Mouse (Mus musculus) granulocyte monocyte progenitor cell, adult 5-6 weeks (primary cell): ENCODE data around the gene Acpp. TPM values are rescaled to one million over a fixed set of nuclear protein-coding genes. Genes with fewer than 3 reads are reported as not detected.
"Not testable (repeated sequence)": the region's sequence is repeated elsewhere in the genome, so short reads cannot be mapped to it uniquely, and the experiment has no call there.

ENCODE experiments used
- ATAC-seq: replicated peaks from 2 replicates; pipeline ENCODE4 v1.8.0; 2016; ENCODE audit warnings: mild to moderate bottlenecking, moderate TSS enrichment, inconsistent platforms; ENCODE audit not compliant: poor library complexity, severe bottlenecking
- total RNA-seq, 2 experiments: library from RNA; stranded (forward) in 1 of 2; stranded (reverse) in 1 of 2; fragments of 200-712, 200-1000 nt in 1 of 2; fragments of >200 nt in 1 of 2; fragmentation: Nextera tagmentation in 1 of 2; gene quantifications; 2 replicates each; pipeline ENCODE4 v1.2.3; 2014 to 2017

The Acpp gene
- total RNA-seq (2014; fragmentation: Nextera tagmentation), result 1.2 and 4.6 TPM in 2 replicates
- 2.8 and 3.0 TPM in 2 replicates for total RNA-seq (2017)

DNA sequence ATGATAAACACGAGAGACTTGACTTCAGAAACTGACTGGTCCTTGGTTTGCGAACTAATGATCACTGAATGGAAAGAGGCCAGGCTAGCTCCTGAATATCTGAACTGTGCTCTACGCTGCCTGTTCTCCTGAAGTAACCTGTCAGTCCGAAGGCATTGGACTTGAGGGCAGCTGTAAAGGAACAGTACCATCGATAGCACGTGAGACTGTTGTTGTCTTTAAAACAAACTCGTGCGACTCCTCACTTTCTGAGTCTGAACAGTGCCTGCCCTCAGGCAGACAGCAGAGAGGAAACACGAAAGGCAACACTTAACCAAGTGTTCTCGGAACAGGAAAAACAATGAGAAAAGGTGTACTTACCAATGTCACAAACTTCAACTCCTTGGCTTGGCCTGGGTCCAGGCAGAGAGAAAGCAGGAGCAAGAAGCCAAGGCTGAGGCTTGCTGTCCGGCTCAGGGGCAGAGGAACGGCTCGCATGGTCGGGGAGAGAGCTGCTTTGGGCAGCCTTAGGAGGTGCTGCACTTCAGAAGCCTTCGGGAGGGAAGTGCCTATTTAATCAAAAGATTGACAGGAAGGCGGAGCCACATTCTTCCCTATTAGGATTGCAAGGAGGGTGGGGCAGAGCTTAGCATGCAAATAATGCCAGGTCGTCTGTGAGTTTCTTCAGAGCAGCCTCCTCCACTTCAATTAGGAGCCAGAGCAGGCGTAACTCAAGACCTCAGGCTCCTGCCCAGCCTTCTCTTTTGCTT lies at the start of gene Acpp:
Gene Acpp (minus strand): TSS at position 566 of the 749 bp plus-strand sequence.
- peak; percentile 81 for ATAC-seq

DNA sequence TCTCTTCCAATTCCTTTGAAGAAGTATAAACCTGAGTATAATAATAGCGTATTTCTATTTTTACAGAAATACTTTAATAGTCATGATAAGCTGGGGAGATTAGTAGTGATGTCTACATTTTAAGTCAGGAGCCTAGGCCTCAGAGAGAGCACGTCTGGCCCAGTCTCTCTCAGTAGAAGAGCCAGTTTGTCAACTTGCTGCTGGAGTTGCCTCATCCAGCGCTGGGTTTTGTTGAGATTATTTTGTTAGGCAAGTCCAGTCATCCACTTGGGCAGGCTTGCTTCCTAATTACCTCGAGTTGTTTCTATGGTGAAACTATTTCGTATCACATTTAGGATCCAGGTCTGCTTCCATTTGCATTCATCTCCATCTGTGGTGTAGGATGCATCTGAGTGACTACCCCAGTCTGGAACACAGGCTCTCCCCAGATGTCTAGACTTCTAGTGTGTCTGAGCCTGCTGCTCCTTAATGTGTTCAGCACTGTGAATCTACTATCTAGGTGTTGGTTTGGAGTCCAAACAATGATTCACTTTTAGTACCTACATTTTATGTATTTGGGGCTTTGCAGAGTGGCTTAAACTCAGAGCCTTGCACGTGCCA lies 45.1 kb upstream of the Acpp start:
- no peak for ATAC-seq

DNA sequence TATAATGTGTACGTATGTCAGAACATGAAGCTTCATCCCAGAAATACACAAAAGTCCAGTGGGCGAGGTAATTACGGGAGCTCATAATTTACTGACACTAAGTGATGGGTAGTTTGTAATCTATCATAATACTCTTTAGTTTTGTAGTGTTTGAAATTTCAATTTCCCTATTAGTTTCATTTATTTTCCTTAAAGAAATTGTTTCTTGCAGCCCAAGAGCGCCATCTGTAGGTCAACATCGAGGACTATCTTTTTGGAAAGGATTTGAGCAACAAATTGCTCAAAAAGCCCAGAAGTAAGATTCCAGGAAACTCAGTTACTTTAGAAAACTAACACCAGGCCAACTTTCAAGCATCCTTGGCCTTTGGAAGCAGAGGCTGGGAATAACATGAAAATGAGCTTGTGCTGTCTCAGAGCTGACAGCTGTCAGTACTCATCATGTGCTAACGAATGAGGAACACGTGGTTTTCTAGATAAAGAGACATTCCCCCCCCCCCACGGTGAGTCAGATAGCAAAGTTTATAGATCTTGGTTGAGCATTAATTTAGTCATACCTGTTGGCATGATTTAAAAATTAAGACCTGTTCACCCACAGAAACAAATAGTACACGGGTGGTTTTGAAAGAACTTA lies 42.1 kb upstream of the Acpp start:
- 0 out of 2 replicates have a peak, but pooled peaks have one; percentile 35 for ATAC-seq

DNA sequence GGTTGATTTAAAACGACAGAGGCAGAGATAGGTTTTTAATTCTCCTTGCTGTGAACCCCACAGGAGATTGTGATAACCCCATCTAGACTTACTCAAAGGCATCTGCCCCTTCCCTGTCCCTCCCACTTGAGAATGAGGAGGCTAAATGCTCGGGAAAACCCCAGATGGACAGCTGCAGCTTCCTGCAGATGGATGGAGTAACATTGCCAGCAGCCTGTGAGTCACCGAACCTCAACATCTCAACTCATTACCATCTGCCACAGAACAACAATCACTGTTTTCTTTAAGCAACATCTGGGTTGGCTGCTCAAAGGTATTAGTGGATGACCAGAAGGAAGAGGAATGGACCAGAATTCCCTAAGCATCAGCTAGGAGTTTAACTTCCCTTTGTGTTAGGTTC lies 38.0 kb upstream of the Acpp start:
- no peak for ATAC-seq

DNA sequence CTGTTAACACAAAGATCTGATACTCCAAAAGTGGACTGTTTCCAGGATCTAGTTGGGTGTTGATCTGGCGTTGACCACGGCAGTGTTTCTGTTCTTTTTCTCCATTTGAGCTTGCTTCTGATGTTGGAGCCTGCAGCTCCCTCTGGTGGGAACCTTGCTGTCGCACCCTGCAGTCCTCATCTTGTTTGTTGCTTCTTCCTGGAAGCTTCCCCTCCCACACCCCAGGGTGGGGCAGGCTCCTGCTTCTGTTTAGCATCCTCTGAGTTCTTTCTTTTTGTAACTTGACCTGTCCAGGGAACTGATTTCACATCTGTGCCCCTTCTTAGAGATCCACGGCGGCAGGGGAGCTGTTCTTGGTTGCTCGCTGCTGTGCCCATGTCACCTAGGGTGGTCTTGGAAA lies 35.7 kb upstream of the Acpp start:
- peak; percentile 92 for ATAC-seq

DNA sequence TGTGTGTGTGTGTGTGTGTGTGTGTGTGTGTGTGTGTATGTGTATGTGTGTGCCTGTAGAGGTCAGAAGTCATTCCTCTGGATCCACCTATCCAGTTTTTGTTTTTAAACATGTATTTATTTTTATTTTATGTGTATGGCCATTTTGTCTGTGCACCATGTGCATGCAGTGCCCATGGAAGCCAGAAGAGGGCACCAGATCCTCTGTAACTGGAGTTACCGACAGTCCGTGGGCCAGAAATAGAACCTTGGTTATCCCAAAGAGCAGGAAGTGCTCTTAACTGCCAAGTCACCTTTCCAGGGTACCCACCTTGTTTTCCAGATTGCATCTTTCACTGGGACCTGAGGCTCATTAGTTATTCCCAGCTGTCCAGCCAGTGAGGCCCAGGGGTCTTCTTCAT lies 29.4 kb upstream of the Acpp start:
- ATAC-seq, result no peak

DNA sequence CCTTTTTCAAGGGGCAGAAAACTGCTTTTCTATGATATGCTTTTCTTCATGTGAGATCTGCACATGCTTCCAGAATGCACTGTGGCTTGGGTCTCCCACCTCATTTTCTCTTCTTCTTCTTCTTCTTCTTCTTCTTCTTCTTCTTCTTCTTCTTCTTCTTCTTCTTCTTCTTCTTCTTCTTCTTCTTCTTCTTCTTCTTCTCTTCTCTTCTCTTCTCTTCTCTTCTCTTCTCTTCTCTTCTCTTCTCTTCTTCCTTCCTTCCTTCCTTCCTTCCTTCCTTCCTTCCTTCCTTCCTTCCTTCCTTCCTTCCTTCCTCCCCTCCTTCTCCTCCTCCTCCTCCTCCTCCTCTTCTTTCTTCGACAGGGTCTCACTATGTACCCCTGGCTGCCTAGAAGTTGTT lies 24.4 kb upstream of the Acpp start:
- not testable (repeated sequence) for ATAC-seq

DNA sequence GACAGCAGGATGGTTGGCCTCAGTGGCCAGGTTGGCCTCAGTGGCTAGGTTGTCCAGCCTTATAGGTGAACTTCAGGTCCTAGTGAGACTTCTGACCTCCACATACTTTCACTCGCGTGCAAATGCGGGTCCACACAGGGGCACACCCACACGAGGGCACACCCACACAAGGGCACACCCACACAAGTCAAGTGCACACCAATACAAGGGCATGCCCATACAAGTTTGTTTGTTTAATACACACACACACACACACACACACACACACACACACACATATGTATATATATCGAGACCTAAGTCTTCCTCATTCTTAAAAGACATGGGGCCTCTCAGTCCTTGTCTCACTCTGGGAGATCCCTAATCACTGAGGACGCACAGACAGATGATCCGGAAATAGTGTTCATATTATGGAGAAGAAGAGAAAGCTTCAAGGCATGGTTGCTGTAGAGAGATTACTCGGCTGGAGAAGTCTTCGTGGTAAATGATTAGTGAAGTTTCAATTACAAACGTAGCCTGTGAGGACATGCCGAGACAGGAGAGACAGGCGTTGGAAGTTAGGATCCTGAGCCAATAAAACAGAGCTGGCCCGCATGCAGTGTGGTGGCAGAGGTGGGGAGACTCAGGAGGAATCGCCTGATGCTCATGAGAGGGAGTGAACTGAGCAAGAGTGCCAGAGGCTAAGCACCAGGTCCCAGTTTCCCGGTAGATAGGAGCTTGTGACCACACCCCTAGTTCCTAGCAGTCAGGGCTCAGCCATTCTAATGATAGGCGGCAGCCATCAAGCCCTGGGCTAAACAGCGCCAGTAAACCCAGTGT lies 23.7 kb upstream of the Acpp start:
- no peak for ATAC-seq

DNA sequence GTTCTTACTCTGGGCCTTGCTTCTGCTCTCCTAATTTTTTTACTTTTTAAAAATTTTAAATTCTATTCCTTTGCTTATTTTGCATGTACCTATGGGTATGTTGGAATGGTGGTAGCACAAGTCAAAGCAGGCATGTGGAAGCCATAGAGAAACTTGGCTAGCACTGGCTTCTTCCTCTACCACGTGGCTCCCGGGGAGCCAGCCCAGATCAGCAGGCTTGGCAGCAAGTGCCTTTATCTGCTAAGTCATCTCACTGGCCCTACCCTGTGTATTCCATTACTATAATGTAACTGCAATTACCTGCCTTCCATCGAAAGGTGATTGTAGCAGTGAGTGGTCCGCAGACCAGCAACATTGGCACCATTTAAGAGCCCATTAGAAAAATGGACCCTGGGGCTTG lies 22.8 kb upstream of the Acpp start:
- ATAC-seq, result no peak

DNA sequence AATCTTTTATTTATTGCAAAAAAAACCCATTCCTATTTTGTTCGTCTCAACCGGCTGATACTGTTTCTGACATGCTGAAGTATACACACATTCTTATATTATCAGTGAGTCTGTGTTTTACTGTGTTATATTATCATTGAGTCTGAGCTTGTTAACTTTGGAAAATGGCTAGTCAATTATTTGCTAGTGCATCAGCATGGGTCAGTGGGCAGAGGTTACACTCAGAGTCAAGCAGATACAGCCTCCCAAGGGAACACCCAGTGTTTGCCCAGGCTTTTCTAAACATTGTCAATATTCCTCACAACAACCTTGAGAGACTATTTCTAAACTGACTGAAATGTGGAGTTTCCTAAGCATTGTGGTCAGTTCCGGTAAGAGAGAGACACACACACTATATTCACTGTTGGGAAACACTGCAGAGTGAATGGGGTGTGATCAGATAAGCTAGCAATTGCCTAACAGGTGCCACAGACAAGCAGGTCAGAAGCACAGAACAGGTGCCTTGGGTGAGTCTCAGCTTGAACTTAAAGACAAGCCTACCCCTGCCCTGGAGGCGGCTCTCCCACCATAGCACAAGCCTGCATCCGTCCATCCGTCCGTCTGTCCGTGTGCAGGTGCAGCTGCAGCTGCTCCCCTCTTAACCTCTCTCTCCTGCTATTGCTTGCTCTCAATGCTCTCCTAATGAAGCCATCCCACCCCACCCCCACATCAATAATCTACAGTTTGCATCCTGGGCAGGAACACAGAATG lies 18.1 kb upstream of the Acpp start:
- ATAC-seq, result peak; percentile 97

DNA sequence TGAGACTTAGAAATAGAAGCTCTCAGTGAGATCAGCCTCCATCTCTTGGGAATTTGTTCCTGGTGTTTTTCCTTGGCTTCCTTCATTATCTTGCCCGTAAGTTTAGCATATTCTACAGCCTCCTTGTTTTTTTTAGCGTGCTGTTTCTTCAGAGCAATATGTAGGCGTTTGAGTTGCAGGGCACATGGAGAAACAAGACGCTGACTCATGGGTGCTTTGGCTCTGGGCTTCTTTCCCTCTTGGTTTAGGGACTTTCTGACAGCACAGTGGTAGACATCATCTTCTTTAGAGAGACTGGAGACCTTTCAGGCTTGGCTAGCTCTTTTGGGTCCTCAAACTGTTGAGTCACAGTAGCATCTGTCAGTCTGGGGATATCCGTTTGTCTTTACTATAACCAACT lies 6.6 kb upstream of the Acpp start:
- no peak for ATAC-seq

DNA sequence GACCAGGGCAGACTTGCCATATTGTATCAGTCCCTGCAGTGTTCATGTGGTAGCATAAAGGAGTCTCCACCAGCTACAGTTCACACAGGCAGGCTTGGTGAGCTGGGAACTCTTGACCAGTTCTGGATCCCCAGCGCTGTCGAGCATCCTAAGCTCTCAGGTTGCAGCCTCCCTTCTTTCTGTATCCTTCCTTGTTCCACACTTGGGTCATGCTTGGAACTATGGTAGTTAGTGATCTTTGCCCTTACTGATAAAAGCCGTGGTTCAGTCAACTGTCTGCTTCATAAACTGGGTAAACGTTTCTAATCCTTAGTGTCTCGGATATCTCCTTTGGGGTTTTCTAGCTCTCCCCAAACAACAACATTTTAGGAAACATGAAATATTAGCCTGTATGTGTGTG lies 1.9 kb upstream of the Acpp start:
- no peak for ATAC-seq

DNA sequence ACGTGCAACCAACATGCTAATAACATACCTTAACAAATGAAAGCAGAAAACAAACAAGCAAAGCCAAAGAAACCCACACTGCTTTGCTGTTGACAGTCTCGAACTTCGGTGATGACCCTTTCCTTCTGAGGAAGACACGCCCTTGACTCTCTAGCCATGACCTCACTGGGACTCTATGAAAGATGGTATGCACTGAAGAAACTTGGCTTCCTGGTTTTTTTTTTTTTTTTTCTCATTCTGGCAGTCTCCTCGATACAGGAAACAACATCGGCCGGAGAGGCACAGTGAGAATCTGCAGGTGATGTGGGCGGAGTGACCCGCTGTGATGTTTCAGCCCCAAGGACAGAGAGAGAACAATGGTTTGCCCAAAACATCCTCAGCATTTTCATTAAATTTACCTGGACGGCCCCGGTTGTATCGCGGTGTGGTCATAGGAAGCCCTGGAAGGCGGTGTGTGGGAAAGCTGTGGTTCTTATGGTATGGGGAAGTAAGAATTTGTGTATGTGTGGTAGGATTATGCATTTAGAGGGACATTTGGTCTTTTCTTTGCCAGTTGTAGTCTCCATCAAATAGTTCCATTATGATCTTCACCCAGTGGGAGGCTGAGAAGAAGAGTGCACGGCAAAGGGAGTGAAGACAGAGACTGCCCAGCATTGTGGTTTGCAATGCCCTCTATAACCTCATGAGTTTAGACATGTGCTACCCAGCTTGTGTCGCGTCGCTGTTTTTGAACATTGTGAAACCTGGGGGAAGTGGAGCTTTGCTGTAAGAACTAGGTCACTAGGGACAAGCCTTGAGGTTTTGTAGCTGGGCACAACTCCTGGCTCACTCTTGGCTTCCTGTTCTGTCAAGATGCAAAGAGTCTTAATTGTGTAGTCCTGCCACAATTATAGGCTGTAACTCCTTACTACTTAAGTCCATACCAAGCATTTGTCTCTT lies 1.2 kb upstream of the Acpp start:
- ATAC-seq, result peak; percentile 83

DNA sequence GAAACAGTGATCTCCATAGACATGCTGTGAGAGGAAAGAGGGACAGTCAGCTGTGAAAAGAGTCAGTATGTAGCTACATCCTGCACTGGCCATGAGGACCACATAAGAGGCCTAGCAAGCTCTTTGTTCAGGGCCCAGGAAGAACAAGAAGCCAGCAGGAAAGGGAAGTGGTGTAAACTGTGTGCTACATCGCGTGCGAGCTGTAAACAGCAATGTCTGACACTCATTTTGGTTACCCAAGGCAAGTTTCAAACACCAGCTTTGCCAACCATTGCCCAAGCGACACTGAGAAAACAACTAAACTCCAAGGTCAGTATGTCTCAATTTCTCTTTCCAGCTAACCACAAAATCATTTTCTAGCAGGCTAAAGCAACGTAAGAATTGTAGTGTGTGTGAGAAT lies 6.2 kb downstream of the Acpp start:
- peak; percentile 92 for ATAC-seq

DNA sequence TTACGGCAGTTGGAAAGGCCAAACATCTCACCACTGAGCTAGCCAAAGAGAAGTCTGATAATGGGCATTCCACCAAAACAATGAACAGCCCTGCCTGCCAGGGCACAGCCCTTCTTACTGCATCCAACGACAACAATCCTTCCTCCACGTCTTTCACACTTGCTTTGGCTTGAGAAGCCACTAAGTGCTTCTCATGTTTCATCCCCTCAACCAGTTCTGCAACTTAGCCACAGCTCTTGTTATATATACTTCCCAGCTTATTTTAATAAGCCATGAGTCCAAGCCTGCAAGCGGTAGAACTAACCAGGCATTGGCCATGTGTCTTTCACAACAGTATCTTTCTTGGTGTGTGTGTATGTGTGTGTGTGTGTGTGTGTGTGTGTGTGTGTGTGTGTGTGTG lies 8.9 kb downstream of the Acpp start:
- no peak for ATAC-seq

DNA sequence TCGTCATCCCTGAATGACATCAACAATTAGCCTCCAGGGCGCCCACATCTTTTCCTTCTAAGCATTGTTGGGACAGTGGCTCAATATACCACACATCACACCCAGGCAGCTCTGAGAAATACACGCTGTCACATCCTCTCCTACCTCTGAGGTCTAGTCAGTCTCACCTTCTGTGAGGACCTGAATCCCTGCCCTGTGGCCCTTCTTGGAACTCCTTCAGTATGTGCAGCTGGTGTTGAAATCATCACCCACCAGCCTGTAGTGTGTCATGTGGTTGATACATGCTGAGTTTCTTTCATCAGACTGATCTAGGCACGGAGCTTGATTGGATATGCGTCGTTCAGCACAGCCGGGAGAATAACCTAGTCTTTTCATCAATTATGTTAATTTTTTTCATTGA lies 16.0 kb downstream of the Acpp start:
- ATAC-seq, result no peak; the same call in 1 of the 2 replicates

DNA sequence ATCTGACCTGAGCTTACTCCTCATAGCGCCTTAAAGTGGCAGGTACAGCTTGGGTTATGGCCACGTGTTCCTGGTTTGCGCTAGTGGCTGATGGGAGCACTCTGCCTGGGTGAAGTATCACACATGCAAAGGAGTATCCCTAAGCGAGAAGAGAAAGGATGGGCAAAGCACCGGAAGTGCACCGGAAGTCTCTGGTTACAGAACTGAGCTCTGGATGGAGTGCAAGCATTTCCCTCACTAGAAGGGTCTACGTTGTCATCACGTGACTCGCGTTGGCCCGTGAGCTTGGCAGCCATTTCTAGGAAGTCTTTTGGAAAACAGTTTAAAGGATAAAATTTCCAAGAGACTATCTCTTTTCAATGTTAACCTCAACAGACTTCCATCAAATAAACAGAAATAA lies 21.2 kb downstream of the Acpp start:
- no peak for ATAC-seq

DNA sequence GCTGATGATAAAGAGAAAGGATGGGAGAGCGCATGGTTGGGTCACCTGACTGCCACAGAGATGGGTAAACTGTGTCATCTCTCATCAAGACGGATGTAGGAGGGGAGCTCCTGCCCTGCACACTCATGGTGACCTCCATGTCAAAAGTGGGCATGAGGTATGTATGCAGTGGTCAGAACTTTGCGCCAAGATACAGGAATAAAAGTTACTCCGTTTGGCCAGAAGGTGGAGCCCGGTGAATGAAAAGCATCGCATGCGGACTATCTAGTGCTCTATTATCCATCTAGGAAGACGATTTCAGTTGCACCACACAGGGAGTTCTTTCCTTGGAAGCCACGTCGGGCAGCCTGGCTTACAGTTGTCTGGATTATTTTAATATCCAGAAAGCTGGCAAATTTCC lies 22.0 kb downstream of the Acpp start:
- ATAC-seq, result peak; percentile 82

DNA sequence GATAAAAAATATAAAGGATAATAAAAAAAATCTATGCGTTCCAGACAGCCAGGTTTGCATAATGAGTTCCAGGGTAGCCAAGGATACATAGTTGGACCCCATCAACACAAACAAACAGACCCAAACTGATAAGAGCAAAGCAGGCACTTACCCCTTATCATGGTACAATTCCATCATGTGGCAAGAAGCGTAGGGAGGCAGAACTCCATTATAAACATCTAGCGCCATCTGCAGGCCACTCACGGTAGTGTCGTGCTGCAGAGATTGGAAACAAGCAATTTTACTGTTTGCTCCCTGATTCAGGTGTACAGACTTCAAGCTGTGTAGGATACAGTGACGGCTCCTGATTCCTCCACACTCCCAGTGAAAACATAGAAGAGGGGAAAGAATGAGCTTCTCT lies 30.8 kb downstream of the Acpp start:
- ATAC-seq, result peak; percentile 96
